Mouse (Mus musculus) kidney, adult 11 months (tissue): Measurements from ENCODE around the gene Cbfa2t2.

Experiments used
- DNase-seq: peaks from one replicate; pipeline ENCODE4 v3.0.0; 2022

Cbfa2t2 gene

GRCm38 (mm10) chr2:154539720-154540119 is 103.4 kb downstream of the Cbfa2t2 start:
- no peak for DNase-seq

GRCm38 (mm10) chr2:154541630-154542029 is 105.3 kb downstream of the Cbfa2t2 start:
- no peak for DNase-seq

GRCm38 (mm10) chr2:154543567-154544347 is 107.5 kb downstream of the Cbfa2t2 start:
- no peak for DNase-seq

- DNase-seq, result no peak
Measured at GRCm38 (mm10) chr2:154546711-154547110, 110.4 kb downstream of the Cbfa2t2 start, which contains the start of gene 1700003F12Rik. Gene 1700003F12Rik (plus strand): TSS chr2:154547085.

- DNase-seq, result no peak
Measured at GRCm38 (mm10) chr2:154548688-154549087, 112.4 kb downstream of the Cbfa2t2 start.

- DNase-seq, result peak; percentile 40
Measured at GRCm38 (mm10) chr2:154549127-154549885, 113.0 kb downstream of the Cbfa2t2 start.

- no peak for DNase-seq
Measured at GRCm38 (mm10) chr2:154549886-154550189, 113.6 kb downstream of the Cbfa2t2 start.

GRCm38 (mm10) chr2:154550937-154551336 is 114.7 kb downstream of the Cbfa2t2 start:
- no peak for DNase-seq

GRCm38 (mm10) chr2:154551476-154551875 is 115.2 kb downstream of the Cbfa2t2 start, which contains the start of gene Actl10:
Gene Actl10 (plus strand): TSS chr2:154551776.
- DNase-seq, result no peak

GRCm38 (mm10) chr2:154551927-154552326 is 115.6 kb downstream of the Cbfa2t2 start:
- no peak for DNase-seq

GRCm38 (mm10) chr2:154552424-154552907 is 116.2 kb downstream of the Cbfa2t2 start:
- peak; percentile 45 for DNase-seq

- no peak for DNase-seq
Measured at GRCm38 (mm10) chr2:154555235-154555634, 119.0 kb downstream of the Cbfa2t2 start.

GRCm38 (mm10) chr2:154557184-154557832 is 121.0 kb downstream of the Cbfa2t2 start:
- no peak for DNase-seq

- no peak for DNase-seq
Measured at GRCm38 (mm10) chr2:154558264-154559039, 122.2 kb downstream of the Cbfa2t2 start, which contains the start of gene Necab3. Gene Necab3 (minus strand): TSS chr2:154558890.

- DNase-seq, result peak; percentile 80
Measured at GRCm38 (mm10) chr2:154563612-154564170, 127.4 kb downstream of the Cbfa2t2 start.

- DNase-seq, result no peak
Measured at GRCm38 (mm10) chr2:154565562-154565961, 129.3 kb downstream of the Cbfa2t2 start.

- peak; percentile 46 for DNase-seq
Measured at GRCm38 (mm10) chr2:154566641-154567040, 130.4 kb downstream of the Cbfa2t2 start.

GRCm38 (mm10) chr2:154567766-154568165 is 131.5 kb downstream of the Cbfa2t2 start:
- DNase-seq, result no peak

- no peak for DNase-seq
Measured at GRCm38 (mm10) chr2:154568329-154569070, 132.2 kb downstream of the Cbfa2t2 start.

GRCm38 (mm10) chr2:154569071-154569748 is 132.9 kb downstream of the Cbfa2t2 start:
- DNase-seq, result no peak

- DNase-seq, result peak; percentile 90
Measured at GRCm38 (mm10) chr2:154569836-154570286, 133.6 kb downstream of the Cbfa2t2 start, which contains the start of gene E2f1. Gene E2f1 (minus strand): TSS chr2:154569892.
